Mouse (Mus musculus): Measurements from ENCODE around the gene Rnf145. TPM values are rescaled to one million over a fixed set of nuclear protein-coding genes. Genes with fewer than 3 reads are reported as not detected.

The Rnf145 gene
- polyA plus RNA-seq (2016; fragmentation: Nextera tagmentation; extraction: Ambion mirVana) = 135 and 143 TPM in 2 replicates

- no peaks in the 10 kb centered on the region for H3K27me3 ChIP-seq (replicated peaks)
- H3K36me3 ChIP-seq = no peaks in the 10 kb centered on the region
- under 1% methylated on average over 70 of the region's 70 CpGs for WGBS
- no peaks in the 10 kb centered on the region for H3K9me3 ChIP-seq
- H3K27ac ChIP-seq = peak within 1 kb of the TSS; percentile 87
- peak; percentile 86 for ATAC-seq (ENCODE audit: low FRiP score, low read depth)
- H3K4me2 ChIP-seq (replicated peaks) = peak within 1 kb of the TSS; percentile 86
- H3K9ac ChIP-seq = peak within 1 kb of the TSS; percentile 97
- H3K4me1 ChIP-seq = peaks cover 16% of the 10 kb centered on the region
- peak within 1 kb of the TSS; percentile 98 for H3K4me3 ChIP-seq
Measured at GRCm38 (mm10) chr11:44518281-44519095, at the start of gene Rnf145. Gene Rnf145 (plus strand): TSS chr11:44518964.

- Histone ChIP-seq H3K27ac (peak overlapping the region; percentile 65), H3K4me2 (replicated peaks) (peak overlapping the region; percentile 93), H3K4me3 (peak overlapping the region; percentile 65), H3K4me1 (peaks cover 12% of the 10 kb centered on the region), H3K9me3 (no peaks in the 10 kb centered on the region), H3K9ac (peak overlapping the region; percentile 74), H3K27me3 (replicated peaks) (no peaks in the 10 kb centered on the region), H3K36me3 (peaks cover 3% of the 10 kb centered on the region; the same call in 1 of the 2 replicates)
- peak; percentile 78 for ATAC-seq (ENCODE audit: low FRiP score, low read depth)
- WGBS = 2% methylated on average over 59 of the region's 59 CpGs
Measured at GRCm38 (mm10) chr11:44469646-44470431, 48.9 kb upstream of the Rnf145 start.

GRCm38 (mm10) chr11:44470432-44471336 is 48.1 kb upstream of the Rnf145 start, which contains the start of gene Ublcp1:
Gene Ublcp1 (minus strand): TSS chr11:44470498.
- peak; percentile 94 for ATAC-seq (ENCODE audit: low FRiP score, low read depth)
- WGBS = under 1% methylated on average over 54 of the region's 54 CpGs
- Histone ChIP-seq H3K27me3 (replicated peaks) (no peaks in the 10 kb centered on the region), H3K4me1 (peaks cover 12% of the 10 kb centered on the region), H3K4me2 (replicated peaks) (peak within 1 kb of the TSS; percentile 93), H3K4me3 (peak within 1 kb of the TSS; percentile 65), H3K27ac (peak within 1 kb of the TSS; percentile 65), H3K36me3 (no peaks in the 10 kb centered on the region), H3K9ac (peak within 1 kb of the TSS; percentile 74), H3K9me3 (no peaks in the 10 kb centered on the region)

GRCm38 (mm10) chr11:44471337-44471995 is 47.3 kb upstream of the Rnf145 start:
- ATAC-seq (ENCODE audit: low FRiP score, low read depth) = no peak
- Histone ChIP-seq H3K4me3 (peak overlapping the region; percentile 65), H3K4me2 (replicated peaks) (peak overlapping the region; percentile 93), H3K36me3 (no peaks in the 10 kb centered on the region), H3K27me3 (replicated peaks) (no peaks in the 10 kb centered on the region), H3K27ac (no peak overlapping the region), H3K9ac (peak overlapping the region; percentile 74), H3K9me3 (no peaks in the 10 kb centered on the region), H3K4me1 (peaks cover 12% of the 10 kb centered on the region)
- WGBS = 22% methylated on average over 4 of the region's 4 CpGs

- H3K9me3 ChIP-seq = no peaks in the 10 kb centered on the region
- no peak overlapping the region for H3K4me3 ChIP-seq
- WGBS = 70% methylated on average over 3 of the region's 3 CpGs
- H3K4me2 ChIP-seq (replicated peaks) = no peak overlapping the region
- H3K27ac ChIP-seq = no peak overlapping the region
- H3K9ac ChIP-seq = no peak overlapping the region
- no peaks in the 10 kb centered on the region for H3K36me3 ChIP-seq
- H3K27me3 ChIP-seq (replicated peaks) = no peaks in the 10 kb centered on the region
- no peak for ATAC-seq (ENCODE audit: low FRiP score, low read depth)
- peaks cover 7% of the 10 kb centered on the region for H3K4me1 ChIP-seq
Measured at GRCm38 (mm10) chr11:44475467-44475866, 43.3 kb upstream of the Rnf145 start.

- no peak overlapping the region for H3K4me3 ChIP-seq
- H3K27me3 ChIP-seq (replicated peaks) = no peaks in the 10 kb centered on the region
- no peak for ATAC-seq (ENCODE audit: low FRiP score, low read depth)
- H3K9ac ChIP-seq = no peak overlapping the region
- no peak overlapping the region for H3K4me2 ChIP-seq (replicated peaks)
- no peak overlapping the region for H3K27ac ChIP-seq
- 86% methylated on average over 2 of the region's 2 CpGs for WGBS
- H3K4me1 ChIP-seq = peaks cover 4% of the 10 kb centered on the region
- H3K36me3 ChIP-seq = no peaks in the 10 kb centered on the region
- H3K9me3 ChIP-seq = no peaks in the 10 kb centered on the region
Measured at GRCm38 (mm10) chr11:44476445-44476844, 42.3 kb upstream of the Rnf145 start.

- WGBS = 85% methylated on average over 4 of the region's 4 CpGs
- H3K9me3 ChIP-seq = no peaks in the 10 kb centered on the region
- ATAC-seq (ENCODE audit: low FRiP score, low read depth) = no peak
- no peak overlapping the region for H3K27ac ChIP-seq
- no peaks in the 10 kb centered on the region for H3K27me3 ChIP-seq (replicated peaks)
- H3K4me2 ChIP-seq (replicated peaks) = no peak overlapping the region
- H3K9ac ChIP-seq = no peak overlapping the region
- no peak overlapping the region for H3K4me3 ChIP-seq
- no peaks in the 10 kb centered on the region for H3K36me3 ChIP-seq
- no peaks in the 10 kb centered on the region for H3K4me1 ChIP-seq
Measured at GRCm38 (mm10) chr11:44478382-44478781, 40.4 kb upstream of the Rnf145 start.

- Histone ChIP-seq H3K27ac (no peak overlapping the region), H3K36me3 (no peaks in the 10 kb centered on the region), H3K9ac (no peak overlapping the region), H3K4me2 (replicated peaks) (no peak overlapping the region), H3K4me1 (no peaks in the 10 kb centered on the region), H3K27me3 (replicated peaks) (no peaks in the 10 kb centered on the region), H3K9me3 (no peaks in the 10 kb centered on the region), H3K4me3 (no peak overlapping the region)
- WGBS = 88% methylated on average over 6 of the region's 6 CpGs
- ATAC-seq (ENCODE audit: low FRiP score, low read depth) = no peak
Measured at GRCm38 (mm10) chr11:44480246-44480645, 38.5 kb upstream of the Rnf145 start.

GRCm38 (mm10) chr11:44485089-44485736 is 33.6 kb upstream of the Rnf145 start:
- no peaks in the 10 kb centered on the region for H3K4me1 ChIP-seq
- no peaks in the 10 kb centered on the region for H3K36me3 ChIP-seq
- no peak overlapping the region for H3K27ac ChIP-seq
- no peak for ATAC-seq (ENCODE audit: low FRiP score, low read depth)
- H3K4me2 ChIP-seq (replicated peaks) = no peak overlapping the region
- no peaks in the 10 kb centered on the region for H3K27me3 ChIP-seq (replicated peaks)
- H3K9ac ChIP-seq = no peak overlapping the region
- 90% methylated on average over 7 of the region's 7 CpGs for WGBS
- no peak overlapping the region for H3K4me3 ChIP-seq
- H3K9me3 ChIP-seq = no peaks in the 10 kb centered on the region

GRCm38 (mm10) chr11:44489117-44489516 is 29.6 kb upstream of the Rnf145 start:
- Histone ChIP-seq H3K9ac (no peak overlapping the region), H3K4me3 (no peak overlapping the region), H3K9me3 (no peaks in the 10 kb centered on the region), H3K27me3 (replicated peaks) (no peaks in the 10 kb centered on the region), H3K36me3 (no peaks in the 10 kb centered on the region), H3K27ac (no peak overlapping the region), H3K4me1 (no peaks in the 10 kb centered on the region), H3K4me2 (replicated peaks) (no peak overlapping the region)
- 89% methylated on average over 1 of the region's 1 CpGs for WGBS
- no peak for ATAC-seq (ENCODE audit: low FRiP score, low read depth)
